ENCODE assay signal across 16 mouse cellular contexts in genomic region chr12:25299603-25300471, GRCm38 (mm10).
DNase-seq lines count a peak whose midpoint lies in the region; ATAC-seq and TF ChIP-seq lines count a peak whose summit lies in the region.
"Had no signal": no experiment of that assay in that cellular context is flagged by ENCODE, and none has a peak within 500 bp of the region (broad histone marks: within the 10 kb centered on the region; RNA-seq: fewer than 3 reads in every experiment).

No protein-coding gene starts in this region.

- no peaks in the 10 kb centered on the region for H3K36me3 ChIP-seq in kidney, adult 2 months (ENCODE audit: control insufficient read depth, insufficient read depth, low read length)
- H3K36me3 ChIP-seq: intestine, embryonic 15.5 days; liver, embryonic 15.5 days; midbrain, embryonic 12.5 days; neural tube, embryonic 15.5 days had no signal

- no peak overlapping the region for H3K27ac ChIP-seq in kidney, adult 2 months (ENCODE audit: insufficient read depth, low read depth, low read length)
- peak overlapping the region; percentile 3; the same call in 1 of the 2 replicates for H3K27ac ChIP-seq in bone marrow, adult 2 months (ENCODE audit: control insufficient read depth, insufficient read depth, low read depth, low read length, poor library complexity)
- no peak overlapping the region for H3K27ac ChIP-seq in gastrocnemius, adult 2 months
- H3K27ac ChIP-seq: intestine, embryonic 15.5 days; liver, embryonic 15.5 days; midbrain, embryonic 12.5 days; neural tube, embryonic 15.5 days had no signal

- H3K27me3 ChIP-seq in kidney, adult 2 months (replicated peaks; ENCODE audit: control insufficient read depth, insufficient read depth, low read length): no peaks in the 10 kb centered on the region
- H3K27me3 ChIP-seq: intestine, embryonic 15.5 days; liver, embryonic 15.5 days; midbrain, embryonic 12.5 days; neural tube, embryonic 15.5 days had no signal

- TF ChIP-seq CTCF in kidney, adult 2 months (conservative IDR thresholded peaks at IDR 0.05; ENCODE audit: insufficient read depth, insufficient read length, low read depth, low read length): no peak
- TF ChIP-seq CTCF in bone marrow, adult 2 months (IDR thresholded peaks at IDR 0.05; ENCODE audit: control insufficient read depth, insufficient read depth, low read length): no peak
- TF ChIP-seq CTCF in gastrocnemius, adult 2 months (IDR thresholded peaks at IDR 0.05): no peak

- no peak for TF ChIP-seq POLR2A in kidney, adult 2 months (IDR thresholded peaks at IDR 0.05; ENCODE audit: low read depth, low read length)
- TF ChIP-seq POLR2A in bone marrow, adult 2 months (IDR thresholded peaks at IDR 0.05; ENCODE audit: borderline replicate concordance, control insufficient read depth, low read depth, low read length): no peak

- DNase-seq in kidney, adult 2 months: peak; percentile 31
- no peak for DNase-seq in kidney, adult 18-20 months
- peak; percentile 16 for DNase-seq in lung, postnatal 10 days
- DNase-seq in lung, postnatal 36 days: no peak
- no peak for DNase-seq in Muller cell, postnatal 12 days (ENCODE audit: inconsistent ontology term)
- DNase-seq in gastrocnemius, adult 2 months: no peak
- DNase-seq: cerebellum, postnatal 10 days; embryo, embryonic 11 days; left cerebral cortex, postnatal 4 days; lung, postnatal 4 days had no signal

- ATAC-seq in neutrophil, adult 5-6 weeks (ENCODE audit: extremely low read depth, insufficient number of reproducible peaks, low FRiP score, poor library complexity, severe bottlenecking): peak; percentile 24; the same call in 1 of the 2 replicates
- ATAC-seq: intestine, embryonic 15.5 days had no signal

- intact Hi-C loops in gastrocnemius, adult 2 months (cut with DNase I): loop anchor here (10.0 kb wide), 1 partner anchor 205 kb away; the partner anchor contains the start of gene Id2

- 42% methylated on average over 11 of the region's 11 CpGs for WGBS in kidney, adult 2 months
- 29% methylated on average over 11 of the region's 11 CpGs for WGBS in bone marrow, adult 2 months

- no peak overlapping the region for H3K4me3 ChIP-seq in kidney, adult 2 months (ENCODE audit: insufficient read depth, low read depth, low read length)
- H3K4me3 ChIP-seq in bone marrow, adult 2 months (replicated peaks; ENCODE audit: control insufficient read depth, low read depth, low read length): no peak overlapping the region
- H3K4me3 ChIP-seq in gastrocnemius, adult 2 months: no peak overlapping the region
- H3K4me3 ChIP-seq: intestine, embryonic 15.5 days; liver, embryonic 15.5 days; midbrain, embryonic 12.5 days; neural tube, embryonic 15.5 days had no signal

- H3K4me1 ChIP-seq in kidney, adult 2 months (ENCODE audit: control insufficient read depth, insufficient read depth, low read length): peaks cover under 1% of the 10 kb centered on the region; the same call in 1 of the 2 replicates
- peaks cover 11% of the 10 kb centered on the region; the same call in 1 of the 2 replicates for H3K4me1 ChIP-seq in bone marrow, adult 2 months (ENCODE audit: control insufficient read depth, insufficient read depth, low read length)

Comparison
In these comparisons a context has a peak if more than half of its experiments do, and no peak if none do; other contexts are left out.
1. DNase-seq: peak in kidney, adult 2 months (single experiment) and lung, postnatal 10 days (single experiment); none in kidney, adult 18-20 months (single experiment), lung, postnatal 36 days (single experiment), Muller cell, postnatal 12 days (single experiment) and gastrocnemius, adult 2 months (single experiment).